Mouse (Mus musculus): ENCODE data around the gene Birc5. TPM values are rescaled to one million over a fixed set of nuclear protein-coding genes. Genes with fewer than 3 reads are reported as not detected.
A peak's percentile ranks its signal among the peaks of the same experiment; 100 is the strongest.
"Not testable (repeated sequence)": the region's sequence is repeated elsewhere in the genome, so short reads cannot be mapped to it uniquely, and the experiment has no call there.

Gene Birc5
- 100 to 1,000 TPM in 1 of 2 experiments, 10 to 100 TPM in 1; 88.3 to 110 TPM for polyA plus RNA-seq (2017; shearing (Covaris generic))

DNA sequence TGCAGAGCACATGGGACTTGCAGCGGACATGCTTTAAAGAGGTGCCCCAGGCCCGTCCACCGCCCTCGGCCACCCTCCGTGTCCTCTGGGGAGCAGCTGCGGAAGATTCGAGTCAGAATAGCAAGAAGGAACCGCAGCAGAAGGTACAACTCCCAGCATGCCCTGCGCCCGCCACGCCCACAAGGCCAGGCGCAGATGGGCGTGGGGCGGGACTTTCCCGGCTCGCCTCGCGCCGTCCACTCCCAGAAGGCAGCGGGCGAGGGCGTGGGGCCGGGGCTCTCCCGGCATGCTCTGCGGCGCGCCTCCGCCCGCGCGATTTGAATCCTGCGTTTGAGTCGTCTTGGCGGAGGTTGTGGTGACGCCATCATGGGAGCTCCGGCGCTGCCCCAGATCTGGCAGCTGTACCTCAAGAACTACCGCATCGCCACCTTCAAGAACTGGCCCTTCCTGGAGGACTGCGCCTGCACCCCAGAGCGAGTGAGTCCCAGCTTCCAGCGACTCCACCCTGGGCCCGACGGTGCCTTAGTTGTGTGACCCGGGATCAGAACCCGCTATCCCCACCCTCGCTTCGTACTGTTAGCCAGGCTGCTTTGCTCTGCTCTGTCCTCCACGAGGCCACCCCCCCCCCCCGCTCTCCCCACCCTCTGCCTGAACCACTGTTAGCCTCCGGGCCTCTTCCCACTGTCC lies at the start of gene Birc5:
Birc5 (plus strand) TSS at position 267 of the 687 bp plus-strand sequence.
- ATAC-seq, result peak; percentile 72

DNA sequence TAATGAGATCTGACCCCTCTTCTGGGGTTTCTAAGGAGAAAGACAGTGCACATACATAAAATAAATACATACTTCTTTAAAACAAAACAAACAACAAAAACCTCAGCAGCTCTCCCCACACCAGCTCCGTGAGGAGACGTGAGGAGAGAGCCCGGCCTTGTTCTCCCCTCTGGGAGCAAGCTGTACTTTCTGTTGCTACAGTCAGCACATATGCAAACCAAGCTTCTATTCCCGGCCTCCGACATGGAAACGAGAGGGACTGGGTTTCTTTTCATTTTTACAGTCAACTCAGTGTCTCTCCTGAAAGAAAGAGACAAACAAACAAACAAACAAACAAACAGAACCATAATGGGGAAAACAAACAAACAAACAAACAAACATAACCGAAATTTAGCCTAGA lies 49.0 kb upstream of the Birc5 start:
- ATAC-seq, result no peak

DNA sequence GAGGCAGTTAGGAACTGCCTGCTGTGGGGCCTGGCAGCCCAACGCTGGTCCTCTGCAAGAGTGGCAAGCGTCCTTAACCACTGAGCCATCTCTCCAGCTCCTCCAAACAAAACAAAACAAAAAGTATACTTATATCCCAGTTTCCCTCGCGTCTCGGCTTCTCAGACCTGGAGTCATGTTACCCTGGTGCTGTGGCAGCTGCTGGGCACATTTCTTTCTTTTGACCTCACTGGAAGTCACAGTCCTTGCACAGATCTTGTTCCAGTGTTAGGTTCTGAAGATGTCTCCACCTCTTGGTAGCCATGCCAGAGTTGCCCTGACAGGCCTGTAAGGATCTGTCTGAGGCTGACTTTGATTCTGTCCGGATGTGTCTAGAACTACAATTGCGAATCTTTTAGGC lies 47.4 kb upstream of the Birc5 start:
- ATAC-seq, result no peak

DNA sequence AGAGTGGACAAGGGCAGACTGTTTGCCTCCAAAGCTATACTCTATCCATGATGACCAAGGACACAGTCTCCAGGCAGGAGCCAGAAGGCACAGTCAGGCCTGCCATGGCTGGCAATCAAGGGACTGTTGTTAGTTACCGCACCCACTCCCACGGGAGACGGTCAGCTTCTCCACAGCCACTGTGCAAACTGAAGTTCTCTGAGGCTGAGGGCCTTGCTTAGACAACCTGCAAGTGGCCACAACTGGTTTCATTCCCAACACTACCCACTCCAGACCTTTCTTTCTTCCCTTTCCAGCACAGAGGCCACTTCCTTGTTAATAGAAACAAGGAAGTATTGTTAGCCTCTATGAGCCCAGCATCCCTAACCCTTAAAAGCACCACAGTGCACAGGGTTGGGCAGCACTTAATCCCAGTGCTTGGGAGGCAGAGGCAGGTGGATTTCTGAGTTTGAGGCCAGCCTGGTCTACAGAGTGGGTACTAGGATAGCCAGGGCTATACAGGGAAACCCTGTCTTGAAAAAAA lies 45.8 kb upstream of the Birc5 start:
- ATAC-seq, result no peak

- ATAC-seq, result no peak
These were observed 42.3 kb upstream of the Birc5 start for GRCm38 (mm10) chr11:117806781-117807180.

DNA sequence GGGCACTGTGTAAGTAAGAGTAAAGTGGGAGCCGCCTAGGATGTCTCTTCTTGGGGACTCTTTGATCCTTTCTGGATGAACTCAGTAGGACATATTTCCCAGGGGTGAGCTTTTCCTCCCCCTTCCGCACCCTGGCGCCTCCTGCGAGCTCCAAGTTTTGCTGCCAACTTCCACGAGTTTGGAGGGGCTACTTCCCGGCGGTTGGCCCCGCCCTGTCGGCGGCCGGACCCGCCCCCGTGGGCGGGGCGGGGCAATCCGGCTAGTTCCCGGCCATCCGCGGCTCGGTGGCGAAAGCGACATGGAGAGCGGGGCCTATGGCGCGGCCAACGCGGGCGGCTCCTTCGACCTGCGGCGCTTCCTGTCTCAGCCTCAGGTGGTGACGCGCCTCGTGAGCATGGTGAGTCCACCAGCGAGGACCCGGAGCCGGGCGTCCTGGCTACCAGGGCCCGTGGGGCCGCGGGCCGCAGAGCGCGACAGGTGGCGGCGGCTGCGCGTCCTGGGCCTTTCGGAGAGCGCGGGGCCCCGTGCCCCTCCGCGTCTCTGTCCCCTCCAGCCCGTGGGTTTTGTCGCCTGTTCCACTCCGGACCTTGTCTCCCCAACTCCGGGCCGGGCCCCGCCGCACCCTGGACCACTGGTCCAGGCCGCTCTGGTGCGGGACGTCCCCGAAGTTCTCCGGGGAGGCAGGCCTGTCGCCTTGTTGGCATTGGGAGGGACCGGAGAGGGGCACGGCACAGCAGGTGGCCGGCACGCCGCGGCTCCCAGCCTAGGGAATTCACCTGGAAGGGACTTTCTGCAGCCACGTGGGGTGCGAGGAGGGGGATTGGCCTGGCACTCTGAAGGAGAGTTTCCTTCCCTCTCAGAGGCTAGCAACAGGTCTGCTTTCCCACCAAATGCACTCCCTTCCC lies 39.4 kb upstream of the Birc5 start, which contains the start of the genes Gm20708 and Syngr2:
Gm20708 (plus strand) TSS at position 262 of the 905 bp plus-strand sequence.
Syngr2 (plus strand) TSS at position 262 of the 905 bp plus-strand sequence.
- ATAC-seq, result peak; percentile 38

DNA sequence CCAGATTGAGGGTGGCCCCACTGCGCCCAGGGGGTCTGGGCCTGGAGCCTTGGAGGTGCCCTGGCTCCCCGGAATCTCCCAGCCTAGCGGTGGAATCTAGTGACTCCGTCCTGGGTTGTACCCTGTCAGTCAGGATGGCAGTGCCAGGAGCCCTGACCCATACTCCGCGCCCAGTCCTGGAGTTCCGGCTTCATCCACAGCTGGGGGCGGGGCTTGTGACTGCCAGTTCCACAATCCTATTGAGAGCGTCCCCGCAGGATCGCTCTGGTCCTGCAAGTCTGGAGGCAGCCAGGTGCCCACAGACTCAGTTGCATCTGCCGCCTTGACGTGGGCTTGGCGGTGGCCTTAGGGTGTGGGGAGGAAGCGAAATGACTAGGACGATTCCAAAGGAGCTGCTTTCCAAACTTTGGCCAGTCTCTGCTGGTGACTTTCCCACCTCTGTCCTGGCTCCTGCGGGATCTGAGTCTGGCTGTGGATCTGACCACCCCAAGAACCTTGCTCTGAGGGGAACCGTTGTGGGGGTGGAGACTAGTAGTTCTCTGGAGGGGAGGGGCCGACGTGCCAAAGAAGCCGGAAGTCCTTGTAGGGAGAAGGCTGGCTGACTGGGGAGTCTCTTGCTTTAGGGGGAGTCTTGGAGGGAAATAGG lies 38.5 kb upstream of the Birc5 start:
- ATAC-seq, result peak; percentile 74

- no peak for ATAC-seq
These were observed 35.2 kb upstream of the Birc5 start for GRCm38 (mm10) chr11:117813867-117814266.

DNA sequence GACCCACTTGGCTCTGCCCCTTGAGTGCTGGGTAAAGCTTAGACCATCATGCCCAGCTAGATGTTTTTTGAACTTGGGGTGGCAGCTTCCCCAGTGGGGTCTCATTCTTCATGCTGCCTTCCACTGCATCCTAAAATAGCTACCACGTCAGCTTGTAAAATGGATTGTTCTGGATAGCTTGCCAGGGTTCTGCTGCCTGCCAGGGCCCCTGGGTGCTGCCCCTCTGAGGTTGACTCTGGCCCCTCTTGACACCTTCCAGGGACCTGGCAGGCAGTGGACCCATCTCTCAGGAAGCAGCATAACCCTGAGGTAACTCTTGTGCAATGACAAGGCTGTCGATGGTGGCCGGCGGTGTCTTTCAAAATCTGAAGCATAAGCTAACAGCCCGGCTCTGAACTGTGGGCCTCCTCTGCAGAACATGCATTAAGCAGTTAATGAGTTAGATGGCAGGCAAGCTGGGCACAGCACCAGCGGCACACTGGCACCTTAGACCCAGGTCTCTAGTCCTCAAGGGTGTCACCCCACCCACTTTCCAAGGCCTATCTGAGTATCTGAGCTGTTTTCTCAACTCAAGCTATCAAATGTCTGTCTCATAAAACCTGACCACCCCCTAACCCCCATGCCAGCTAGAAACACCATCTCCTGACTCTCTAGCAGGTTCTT lies 34.2 kb upstream of the Birc5 start:
- no peak for ATAC-seq

GRCm38 (mm10) chr11:117815850-117816249 lies 33.2 kb upstream of the Birc5 start:
- not testable (repeated sequence) for ATAC-seq

GRCm38 (mm10) chr11:117816389-117816996 lies 32.6 kb upstream of the Birc5 start:
- ATAC-seq, result no peak

DNA sequence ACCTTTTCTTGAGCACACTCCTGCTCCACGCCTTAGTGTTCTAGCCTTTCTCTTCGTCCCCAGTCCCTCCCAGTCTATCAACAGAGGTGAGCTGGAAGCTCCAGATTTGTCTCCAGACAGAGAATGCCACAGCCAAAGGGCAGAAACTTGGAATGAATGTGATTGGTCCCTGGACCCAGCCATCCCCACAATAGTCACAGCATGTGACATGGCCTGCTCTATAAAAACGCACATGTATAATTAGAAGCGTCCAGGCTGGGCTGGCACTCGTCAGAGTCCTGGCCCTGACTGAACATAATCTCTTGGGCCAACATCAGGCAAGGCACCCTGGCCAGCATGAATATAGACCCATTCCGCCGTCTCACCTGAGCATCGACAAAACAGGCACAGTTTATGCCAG lies 30.0 kb upstream of the Birc5 start:
- no peak for ATAC-seq

DNA sequence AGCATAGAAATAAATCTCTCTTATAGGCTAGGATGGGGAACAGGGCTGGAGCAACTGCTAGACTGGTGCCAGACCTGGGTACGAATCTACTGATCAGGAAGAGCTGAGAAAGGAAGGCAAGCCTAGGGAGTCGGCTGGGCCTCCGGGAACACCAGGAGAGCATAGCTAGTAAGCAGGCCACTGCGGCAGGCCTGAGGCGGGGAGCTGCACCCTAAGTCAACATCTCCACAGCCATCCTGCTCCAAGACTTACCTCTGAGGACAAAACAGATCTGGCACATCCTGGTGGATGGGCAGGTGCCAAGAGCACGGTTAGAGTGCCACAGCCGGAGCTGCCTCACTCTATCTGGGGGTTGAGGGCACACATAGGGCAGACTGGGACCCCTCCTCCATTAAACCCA lies 28.9 kb upstream of the Birc5 start:
- no peak for ATAC-seq

GRCm38 (mm10) chr11:117821868-117822267 lies 27.2 kb upstream of the Birc5 start:
- no peak for ATAC-seq

GRCm38 (mm10) chr11:117822728-117823241 lies 26.3 kb upstream of the Birc5 start:
- ATAC-seq, result no peak

DNA sequence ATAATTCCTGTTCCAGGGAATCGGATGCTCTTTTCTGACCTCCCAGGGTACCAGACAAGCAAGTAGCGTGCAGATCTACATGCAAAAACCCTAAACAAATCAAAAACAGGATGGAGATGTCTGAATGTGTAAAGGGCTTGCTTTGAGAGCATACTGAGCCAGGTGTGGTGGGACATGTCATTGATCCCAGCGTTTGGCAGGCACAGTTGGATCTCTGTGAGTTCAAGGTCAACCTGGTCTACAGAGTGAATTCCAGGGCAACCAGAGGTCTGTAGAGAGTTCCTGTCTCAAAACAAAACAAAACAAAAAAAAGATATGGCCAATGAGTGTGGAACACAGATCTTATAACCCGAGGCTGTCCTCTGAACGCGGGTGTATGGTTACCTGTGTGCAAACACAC lies 25.6 kb upstream of the Birc5 start:
- ATAC-seq, result no peak

- peak; percentile 34 for ATAC-seq
These were observed 24.7 kb upstream of the Birc5 start for GRCm38 (mm10) chr11:117824060-117824969.

GRCm38 (mm10) chr11:117825333-117826101 lies 23.5 kb upstream of the Birc5 start, which contains the start of the genes Afmid and Tk1:
Gene Afmid, plus strand, starts transcription at chr11:117825924.
Gene Tk1, minus strand, starts transcription at chr11:117826092.
- peak; percentile 17 for ATAC-seq

GRCm38 (mm10) chr11:117826164-117826563 lies 22.9 kb upstream of the Birc5 start:
- ATAC-seq, result no peak

Data from activated CD4-positive, CD25-positive, alpha-beta regulatory T cell, adult 4 months (primary cell).